Mouse (Mus musculus): ENCODE data around the gene Gm11127. TPM values are rescaled to one million over a fixed set of nuclear protein-coding genes. Genes with fewer than 3 reads are reported as not detected.
"Not testable (repeated sequence)": the region's sequence is repeated elsewhere in the genome, so short reads cannot be mapped to it uniquely, and the experiment has no call there.

Gene Gm11127
- total RNA-seq (2021) (1 to 10 TPM; 3.5 to 4.4 TPM), polyA plus RNA-seq (2012; rRNA removed) (not detected in 2 replicates)
- long read RNA-seq = 0 reads

DNA sequence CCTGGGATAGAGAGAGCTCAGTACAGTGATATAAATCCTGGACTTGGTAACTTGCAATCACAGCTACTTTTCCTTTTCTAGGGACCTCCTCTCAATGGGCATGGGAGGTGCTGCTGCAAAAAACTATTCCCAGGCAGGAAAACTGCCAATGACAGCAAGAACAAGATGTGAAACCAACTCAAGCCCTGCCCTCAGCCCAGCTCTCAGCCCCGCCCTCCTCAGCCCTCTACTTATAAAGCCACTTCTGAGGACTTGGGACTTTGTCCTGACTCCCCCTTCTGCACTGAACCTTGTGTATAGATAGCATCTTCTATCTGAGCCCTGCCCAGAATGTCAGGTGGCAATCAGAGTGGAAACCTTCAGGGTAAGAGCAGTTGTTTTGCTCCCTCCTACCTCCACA is at the start of gene Gm11127:
TSS of gene Gm11127 (minus strand) at position 10 of the 400 bp plus-strand sequence.
- H3K4me1 ChIP-seq (ENCODE audit: control insufficient read depth, insufficient read depth, low read length); H3K27me3 ChIP-seq (ENCODE audit: control insufficient read depth, insufficient read depth, low read length); H3K4me3 ChIP-seq; H3K36me3 ChIP-seq (ENCODE audit: control insufficient read depth, insufficient read depth, low read length); DNase-seq; H3K9ac ChIP-seq (ENCODE audit: low read depth, low read length); H3K79me2 ChIP-seq (replicated peaks; ENCODE audit: control insufficient read depth, insufficient read depth, low read length); H3K27ac ChIP-seq; intact Hi-C loops (cut with DNase I): not testable (repeated sequence)
- 53% methylated on average over 1 of the region's 1 CpGs for WGBS

DNA sequence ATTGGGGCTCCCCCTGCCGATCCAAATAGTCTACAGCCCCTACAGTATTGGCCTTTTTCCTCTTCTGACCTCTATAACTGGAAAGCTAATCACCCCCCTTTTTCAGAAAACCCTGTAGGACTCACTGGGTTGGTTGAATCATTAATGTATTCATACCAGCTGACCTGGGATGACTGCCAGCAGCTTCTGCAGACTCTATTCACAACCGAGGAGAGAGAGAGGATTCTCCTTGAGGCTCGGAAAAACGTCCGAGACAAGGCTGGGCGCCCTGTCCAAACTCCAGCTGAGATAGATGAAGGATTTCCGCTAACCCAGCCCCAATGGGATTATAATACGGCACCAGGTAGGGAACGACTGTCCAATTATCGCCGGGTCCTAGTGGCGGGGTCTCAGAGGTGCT is 43.9 kb upstream of the Gm11127 start:
- H3K36me3 ChIP-seq (ENCODE audit: control insufficient read depth, insufficient read depth, low read length); DNase-seq; H3K27ac ChIP-seq; H3K9ac ChIP-seq (ENCODE audit: low read depth, low read length); H3K79me2 ChIP-seq (replicated peaks; ENCODE audit: control insufficient read depth, insufficient read depth, low read length); H3K4me1 ChIP-seq (ENCODE audit: control insufficient read depth, insufficient read depth, low read length); intact Hi-C loops (cut with DNase I); H3K27me3 ChIP-seq (ENCODE audit: control insufficient read depth, insufficient read depth, low read length); H3K4me3 ChIP-seq: not testable (repeated sequence)
- 86% methylated on average over 12 of the region's 12 CpGs for WGBS

DNA sequence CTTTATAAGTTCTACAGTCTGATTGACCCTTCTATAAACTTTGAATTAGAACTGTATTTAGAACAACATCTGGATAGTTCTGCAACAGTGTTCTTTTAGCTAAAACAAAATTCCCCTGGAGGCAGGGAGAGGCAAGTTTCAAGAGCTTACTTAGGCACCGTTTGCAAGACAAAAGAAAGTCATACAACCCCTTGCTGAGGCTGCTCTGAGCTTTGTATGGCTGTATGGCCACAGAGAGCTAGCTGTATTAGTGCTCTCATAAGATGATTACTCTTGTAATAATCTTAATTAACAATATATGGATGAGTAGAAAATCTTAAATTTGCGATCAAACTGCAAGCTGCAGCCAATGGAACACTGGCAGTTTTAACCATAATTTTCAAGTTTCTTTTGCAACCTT is 41.4 kb upstream of the Gm11127 start:
- intact Hi-C loops (cut with DNase I) = not testable (repeated sequence)

DNA sequence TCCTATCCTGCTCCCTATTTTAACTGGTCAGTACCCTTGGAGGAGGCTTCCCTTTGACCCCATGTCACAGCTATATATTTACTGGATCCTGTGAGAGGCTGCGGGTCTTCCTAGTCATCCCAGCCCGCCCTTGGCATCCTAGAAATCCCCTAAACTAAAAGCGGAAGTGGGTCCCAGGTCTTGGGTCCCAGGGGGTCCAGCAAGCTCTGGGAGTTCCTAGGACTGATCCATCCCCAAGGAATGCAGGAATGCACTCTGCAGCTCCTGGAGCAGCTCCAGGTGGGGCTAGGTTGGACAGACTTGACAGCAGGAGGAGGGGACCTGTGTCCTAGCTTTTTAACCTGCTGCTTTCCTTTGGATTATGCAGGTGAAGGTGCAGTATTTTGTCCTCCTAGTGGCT is 35.8 kb upstream of the Gm11127 start:
- H3K36me3 ChIP-seq (ENCODE audit: control insufficient read depth, insufficient read depth, low read length) = no peaks in the 10 kb centered on the region
- WGBS = 19% methylated on average over 3 of the region's 3 CpGs
- TF ChIP-seq CTCF (IDR thresholded peaks at IDR 0.05) = no peak
- TF ChIP-seq POLR2A (IDR thresholded peaks at IDR 0.05; ENCODE audit: insufficient read depth, low read depth, low read length) = no peak
- TF ChIP-seq EP300 (IDR thresholded peaks at IDR 0.05; ENCODE audit: insufficient read depth, low read depth, low read length) = no peak
- no peaks in the 10 kb centered on the region for H3K27me3 ChIP-seq (ENCODE audit: control insufficient read depth, insufficient read depth, low read length)
- no peaks in the 10 kb centered on the region for H3K4me1 ChIP-seq (ENCODE audit: control insufficient read depth, insufficient read depth, low read length)
- H3K9ac ChIP-seq (ENCODE audit: low read depth, low read length) = no peak overlapping the region
- no peak for DNase-seq
- intact Hi-C loops (cut with DNase I) = no loop called here
- H3K27ac ChIP-seq = no peak overlapping the region
- H3K79me2 ChIP-seq (replicated peaks; ENCODE audit: control insufficient read depth, insufficient read depth, low read length) = no peaks in the 10 kb centered on the region
- no peak overlapping the region for H3K4me3 ChIP-seq

More for the DNA sequence above, 41.4 kb upstream of the Gm11127 start:
- not testable (repeated sequence) for H3K36me3 ChIP-seq (ENCODE audit: control insufficient read depth, insufficient read depth, low read length); H3K79me2 ChIP-seq (replicated peaks; ENCODE audit: control insufficient read depth, insufficient read depth, low read length); H3K4me3 ChIP-seq; DNase-seq; H3K27ac ChIP-seq; H3K9ac ChIP-seq (ENCODE audit: low read depth, low read length); H3K27me3 ChIP-seq (ENCODE audit: control insufficient read depth, insufficient read depth, low read length); H3K4me1 ChIP-seq (ENCODE audit: control insufficient read depth, insufficient read depth, low read length)
- 63% methylated on average over 2 of the region's 2 CpGs for WGBS

DNA sequence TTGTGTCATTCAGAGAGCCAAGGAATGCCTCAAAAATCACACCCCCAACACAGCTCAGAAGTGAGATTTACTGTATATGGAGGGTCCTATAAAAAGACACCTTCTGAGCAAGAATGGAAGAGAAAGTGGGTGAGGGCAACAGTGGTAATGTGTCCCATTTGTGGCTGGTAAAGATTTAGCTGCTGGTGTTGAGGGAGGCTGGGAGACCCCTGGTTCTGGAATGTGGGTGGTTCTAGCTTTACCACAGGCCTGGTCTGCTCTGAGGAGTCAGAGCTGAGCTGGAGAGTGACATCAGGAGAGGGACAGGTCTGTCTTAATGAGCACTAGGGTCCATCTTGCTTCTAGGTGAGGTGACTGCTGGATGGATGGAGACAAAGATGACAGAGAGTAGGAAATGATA is 34.3 kb upstream of the Gm11127 start:
- H3K27ac ChIP-seq; intact Hi-C loops (cut with DNase I); H3K9ac ChIP-seq (ENCODE audit: low read depth, low read length); H3K79me2 ChIP-seq (replicated peaks; ENCODE audit: control insufficient read depth, insufficient read depth, low read length); H3K4me3 ChIP-seq; DNase-seq; H3K4me1 ChIP-seq (ENCODE audit: control insufficient read depth, insufficient read depth, low read length); H3K36me3 ChIP-seq (ENCODE audit: control insufficient read depth, insufficient read depth, low read length); H3K27me3 ChIP-seq (ENCODE audit: control insufficient read depth, insufficient read depth, low read length): not testable (repeated sequence)

DNA sequence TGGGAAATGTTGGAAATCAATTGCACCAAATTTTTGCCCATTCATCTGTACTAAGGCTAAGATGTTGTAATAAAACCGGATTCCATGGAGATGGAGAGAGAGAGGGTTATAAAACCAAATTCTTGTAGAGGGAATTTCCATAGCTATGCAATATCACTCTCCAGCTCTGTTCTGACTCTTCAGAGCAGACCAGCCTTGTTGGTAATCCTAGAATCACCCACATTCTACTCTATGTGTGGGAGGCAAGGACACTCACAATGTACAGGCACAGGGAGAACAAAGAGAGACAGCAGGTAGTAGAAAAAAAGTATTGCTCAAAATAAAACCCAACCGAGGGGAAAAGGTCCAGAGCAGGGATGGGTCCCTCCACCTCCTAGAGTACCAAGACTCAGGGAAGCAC is 33.8 kb upstream of the Gm11127 start:
- DNase-seq; H3K4me3 ChIP-seq; H3K9ac ChIP-seq (ENCODE audit: low read depth, low read length); H3K27me3 ChIP-seq (ENCODE audit: control insufficient read depth, insufficient read depth, low read length); H3K36me3 ChIP-seq (ENCODE audit: control insufficient read depth, insufficient read depth, low read length); H3K79me2 ChIP-seq (replicated peaks; ENCODE audit: control insufficient read depth, insufficient read depth, low read length); H3K27ac ChIP-seq; H3K4me1 ChIP-seq (ENCODE audit: control insufficient read depth, insufficient read depth, low read length); intact Hi-C loops (cut with DNase I): not testable (repeated sequence)
- no CpG with 5 or more reads among the region's 2 CpGs for WGBS

DNA sequence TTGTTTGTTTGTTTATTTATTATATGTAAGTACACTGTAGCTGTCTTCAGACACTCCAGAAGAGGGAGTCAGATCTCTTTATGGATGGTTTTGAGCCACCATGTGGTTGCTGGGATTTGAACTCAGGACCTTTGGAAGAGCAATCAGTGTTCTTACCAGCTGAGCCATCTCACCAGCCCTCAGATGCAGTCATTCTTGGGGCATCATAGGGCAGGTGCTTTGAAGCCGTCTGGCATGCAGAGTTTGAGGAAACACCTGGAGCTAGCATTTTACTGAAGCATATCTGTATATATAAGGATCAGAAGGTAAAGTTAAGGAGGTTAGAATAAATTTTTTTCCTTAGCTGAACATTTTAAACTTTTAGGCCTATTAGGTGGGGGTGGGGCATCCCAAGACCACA is 27.8 kb upstream of the Gm11127 start:
- intact Hi-C loops (cut with DNase I); H3K9ac ChIP-seq (ENCODE audit: low read depth, low read length): not testable (repeated sequence)

More for the DNA sequence above, 27.8 kb upstream of the Gm11127 start:
- DNase-seq; H3K4me3 ChIP-seq; H3K36me3 ChIP-seq (ENCODE audit: control insufficient read depth, insufficient read depth, low read length); H3K79me2 ChIP-seq (replicated peaks; ENCODE audit: control insufficient read depth, insufficient read depth, low read length); H3K27ac ChIP-seq; H3K27me3 ChIP-seq (ENCODE audit: control insufficient read depth, insufficient read depth, low read length); H3K4me1 ChIP-seq (ENCODE audit: control insufficient read depth, insufficient read depth, low read length): not testable (repeated sequence)
- WGBS = 72% methylated on average over 1 of the region's 1 CpGs
